Mouse (Mus musculus) skeletal muscle tissue, postnatal 0 days (tissue): ENCODE data around the gene Ppp1r12a. TPM values are rescaled to one million over a fixed set of nuclear protein-coding genes. Genes with fewer than 3 reads are reported as not detected.

ENCODE experiments used
- polyA plus RNA-seq: library from polyadenylated mRNA; unstranded; fragments of >200 nt; fragmentation: Nextera tagmentation; extraction: Ambion mirVana; gene quantifications from 2 replicates; pipeline ENCODE4 v1.2.1, GENCODE M21; 2015

Gene Ppp1r12a
- 43.0 and 47.7 TPM in 2 replicates for polyA plus RNA-seq

DNA sequence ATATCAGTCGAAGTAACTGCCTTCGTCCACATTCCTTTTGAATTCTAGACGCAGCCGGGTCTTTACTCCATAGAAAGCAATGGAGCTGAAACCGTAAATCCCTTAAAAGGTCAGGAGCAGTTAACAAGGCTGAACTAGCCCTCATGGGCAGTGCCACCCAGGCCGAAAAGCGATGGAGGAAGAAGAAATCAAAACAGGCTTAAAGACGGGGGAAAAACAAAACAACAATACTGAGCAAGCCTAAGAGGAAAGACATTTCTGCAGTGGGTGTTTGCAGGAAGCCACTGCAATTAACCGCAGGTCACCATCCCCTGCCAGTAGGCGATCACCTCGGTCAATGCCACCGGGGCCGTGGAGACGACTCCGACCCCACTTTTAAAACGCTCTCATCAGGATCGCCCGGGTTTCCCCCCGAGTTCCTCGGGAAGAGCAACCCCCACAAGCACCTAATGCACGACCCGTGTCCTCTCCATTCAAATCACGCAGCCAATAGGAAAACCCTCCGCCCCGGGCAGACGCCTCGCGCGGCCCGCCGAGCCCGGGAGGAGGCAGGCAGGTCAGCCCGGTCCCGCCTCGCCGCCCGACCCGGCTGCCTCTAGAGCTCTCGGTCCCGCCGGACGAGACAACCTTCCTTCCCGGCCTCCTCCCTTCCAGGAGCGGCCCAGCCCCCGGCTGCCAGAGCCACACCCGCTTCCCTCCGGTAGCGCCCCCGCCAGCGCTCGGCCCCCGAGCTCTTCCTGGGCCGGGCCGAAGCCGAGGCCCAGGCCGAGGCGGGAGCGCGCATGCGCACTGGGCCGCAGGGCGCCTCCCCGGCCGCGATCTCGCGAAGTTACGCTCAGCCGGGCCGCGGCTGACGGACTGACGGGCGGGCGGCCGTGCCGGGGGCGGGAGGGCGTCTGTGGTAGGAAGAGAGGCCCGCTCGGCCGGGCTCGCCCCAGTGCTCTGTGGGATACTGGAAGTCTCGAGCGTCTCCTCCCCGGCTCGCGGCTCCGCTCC is at the start of gene Ppp1r12a:
Ppp1r12a (plus strand) TSS at position 933 of the 996 bp plus-strand sequence.

DNA sequence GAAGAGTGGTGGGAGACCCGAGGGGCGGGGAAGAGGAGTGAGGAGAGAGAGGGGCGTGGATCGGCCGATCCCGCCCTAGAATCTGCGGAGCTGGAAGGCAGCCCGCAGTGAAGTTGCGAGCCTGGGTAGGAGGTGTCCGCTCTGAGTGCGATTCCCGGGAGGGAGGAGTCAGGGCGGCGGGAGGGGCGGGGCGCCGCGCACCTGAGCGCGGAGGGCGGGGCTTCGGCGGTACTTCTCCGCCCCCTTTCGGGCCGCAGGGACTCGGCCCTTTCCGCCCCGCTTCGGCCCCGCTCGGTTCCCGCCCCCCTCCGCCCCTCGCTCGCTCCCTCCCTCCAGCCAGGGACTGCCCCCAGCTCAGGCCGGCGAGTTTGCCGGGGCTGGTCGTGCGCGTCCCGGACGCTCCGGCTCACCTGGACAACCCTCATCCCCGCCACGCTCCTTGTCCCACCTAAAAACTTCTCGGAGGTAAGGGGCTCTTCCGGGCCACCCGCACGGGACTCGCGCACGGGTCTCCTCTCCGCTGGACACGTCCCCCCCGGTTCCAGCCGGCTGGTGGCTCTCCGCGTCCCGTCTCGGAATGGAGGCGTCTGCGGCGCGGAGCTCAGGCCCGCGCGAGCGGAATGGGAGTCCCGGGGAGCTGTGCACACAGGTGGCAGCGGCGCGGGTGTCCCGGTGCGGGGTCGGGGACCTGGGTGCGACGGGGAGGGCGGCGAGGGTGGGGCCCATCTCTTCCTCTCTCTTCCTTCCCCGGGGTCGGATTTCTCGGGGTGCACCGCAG is 170.0 kb downstream of the Ppp1r12a start, which contains the start of gene Pawr:
Pawr (plus strand) TSS at position 338 of the 778 bp plus-strand sequence.

Other genes with a start within 250 kb of the Ppp1r12a start
- 0.62 and 0.90 TPM in 2 replicates for gene Pawr, start 169.9 kb downstream of the Ppp1r12a start, polyA plus RNA-seq